Mouse (Mus musculus) olfactory bulb, adult 2 months (tissue): ENCODE results near the gene Palld. TPM values are rescaled to one million over a fixed set of nuclear protein-coding genes. Genes with fewer than 3 reads are reported as not detected.

Source experiments
- H3K27ac ChIP-seq: fragments of 200-500 bp; 2 replicates; pipeline ENCODE4 v1.5.1; 2012; ENCODE audit warnings: low read depth, low read length; ENCODE audit not compliant: insufficient read depth
- H3K4me1 ChIP-seq: fragments of 200-500 bp; 2 replicates; pipeline ENCODE4 v1.6.1; 2012; ENCODE audit warnings: low read length; ENCODE audit not compliant: control insufficient read depth, insufficient read depth
- H3K4me3 ChIP-seq: fragments of 200-500 bp; 2 replicates; pipeline ENCODE4 v1.5.1; 2012; ENCODE audit warnings: mild to moderate bottlenecking, low read depth, low read length, moderate library complexity; ENCODE audit not compliant: insufficient read depth
- CTCF ChIP-seq: fragments of 200-500 bp; IDR thresholded peaks from 2 replicates; pipeline ENCODE4 v1.5.1; 2012; ENCODE audit warnings: low read depth, mild to moderate bottlenecking, low read length, moderate library complexity; ENCODE audit not compliant: insufficient read depth
- POLR2A ChIP-seq: fragments of 200-500 bp; IDR thresholded peaks from 2 replicates; pipeline ENCODE4 v1.6.1; 2012; ENCODE audit warnings: mild to moderate bottlenecking, low read depth, low read length, moderate library complexity; ENCODE audit not compliant: insufficient read depth
- WGBS: fragments of 180-500 bp; shearing (Covaris S2); methylation state at CpG from one replicate; pipeline ENCODE4 v1.1.7; 2018; 5-methylcytosine and 5-hydroxymethylcytosine counted together
- polyA plus RNA-seq: library from polyadenylated mRNA; stranded (reverse); fragments of >200 nt; gene quantifications from 2 replicates; pipeline ENCODE4 v1.2.4, GENCODE M21; 2012; ENCODE audit warnings: low replicate concordance; ENCODE audit not compliant: missing spikeins, insufficient read depth, insufficient read length

Gene Palld
- polyA plus RNA-seq, 1 experiment = not detected

GRCm38 (mm10) chr8:61587731-61588130 lies 314.8 kb downstream of the Palld start:
- Histone ChIP-seq H3K4me3 (no peak overlapping the region), H3K4me1 (peaks cover 10% of the 10 kb centered on the region), H3K27ac (no peak overlapping the region)
- WGBS = 89% methylated on average over 3 of the region's 3 CpGs
- no peak for TF ChIP-seq POLR2A
- no peak for TF ChIP-seq CTCF

- H3K4me1 ChIP-seq = peaks cover 10% of the 10 kb centered on the region
- H3K27ac ChIP-seq = no peak overlapping the region
- no peak for TF ChIP-seq CTCF
- TF ChIP-seq POLR2A = no peak
- 96% methylated on average over 3 of the region's 3 CpGs for WGBS
- H3K4me3 ChIP-seq = no peak overlapping the region
Observed at GRCm38 (mm10) chr8:61586529-61586928, 316.0 kb downstream of the Palld start.

GRCm38 (mm10) chr8:61585746-61586145 lies 316.7 kb downstream of the Palld start:
- WGBS = 70% methylated on average over 3 of the region's 3 CpGs
- no peak overlapping the region for H3K27ac ChIP-seq
- peaks cover 5% of the 10 kb centered on the region for H3K4me1 ChIP-seq
- no peak for TF ChIP-seq CTCF
- no peak for TF ChIP-seq POLR2A
- no peak overlapping the region for H3K4me3 ChIP-seq

GRCm38 (mm10) chr8:61584714-61585383 lies 317.6 kb downstream of the Palld start:
- H3K4me1 ChIP-seq = 0 out of 2 replicates have a peak, but pooled peaks cover under 1% of the 10 kb centered on the region
- 94% methylated on average over 5 of the region's 5 CpGs for WGBS

GRCm38 (mm10) chr8:61582547-61582946 lies 319.9 kb downstream of the Palld start:
- Histone ChIP-seq H3K4me1 (no peaks in the 10 kb centered on the region), H3K27ac (no peak overlapping the region), H3K4me3 (no peak overlapping the region)
- 87% methylated on average over 8 of the region's 8 CpGs for WGBS
- TF ChIP-seq CTCF (no peak), POLR2A (no peak)

More at GRCm38 (mm10) chr8:61584714-61585383, 317.6 kb downstream of the Palld start:
- TF ChIP-seq POLR2A (no peak), CTCF (no peak)
- H3K27ac ChIP-seq = no peak overlapping the region
- H3K4me3 ChIP-seq = no peak overlapping the region

- no peaks in the 10 kb centered on the region for H3K4me1 ChIP-seq
- no peak overlapping the region for H3K4me3 ChIP-seq
- WGBS = 76% methylated on average over 5 of the region's 5 CpGs
- H3K27ac ChIP-seq = no peak overlapping the region
- TF ChIP-seq CTCF (no peak), POLR2A (no peak)
Observed at GRCm38 (mm10) chr8:61581259-61581658, 321.2 kb downstream of the Palld start.

GRCm38 (mm10) chr8:61579831-61580230 lies 322.7 kb downstream of the Palld start:
- TF ChIP-seq POLR2A = no peak
- no peak for TF ChIP-seq CTCF
- Histone ChIP-seq H3K4me1 (no peaks in the 10 kb centered on the region), H3K27ac (no peak overlapping the region), H3K4me3 (no peak overlapping the region)
- 97% methylated on average over 4 of the region's 4 CpGs for WGBS

GRCm38 (mm10) chr8:61578754-61579153 lies 323.7 kb downstream of the Palld start:
- Histone ChIP-seq H3K4me1 (no peaks in the 10 kb centered on the region), H3K4me3 (no peak overlapping the region), H3K27ac (no peak overlapping the region)
- WGBS = 91% methylated on average over 6 of the region's 6 CpGs
- TF ChIP-seq CTCF (no peak), POLR2A (no peak)

GRCm38 (mm10) chr8:61575096-61575653 lies 327.3 kb downstream of the Palld start:
- H3K4me3 ChIP-seq = no peak overlapping the region
- TF ChIP-seq POLR2A (no peak), CTCF (no peak)
- no peak overlapping the region for H3K27ac ChIP-seq
- 67% methylated on average over 4 of the region's 4 CpGs for whole genome bisulfite sequencing
- no peaks in the 10 kb centered on the region for H3K4me1 ChIP-seq

GRCm38 (mm10) chr8:61574526-61574925 lies 328.0 kb downstream of the Palld start:
- TF ChIP-seq CTCF (no peak), POLR2A (no peak)
- Histone ChIP-seq H3K4me1 (no peaks in the 10 kb centered on the region), H3K4me3 (no peak overlapping the region), H3K27ac (no peak overlapping the region)
- 80% methylated on average over 7 of the region's 7 CpGs for WGBS
